Mouse (Mus musculus) layer of hippocampus, adult 11-12 months (tissue): ENCODE results near the gene Cryl1.

Experiments
- DNase-seq: peaks from one replicate; pipeline ENCODE4 v3.0.0; 2022; ENCODE audit warnings: low spot score

Cryl1 gene

GRCm38 (mm10) chr14:57230264-57231015 lies 167.9 kb downstream of the Cryl1 start:
- no peak for DNase-seq
